Mouse (Mus musculus) midbrain, embryonic 12.5 days (tissue): ENCODE data around the gene Rnf24. TPM values are rescaled to one million over a fixed set of nuclear protein-coding genes. Genes with fewer than 3 reads are reported as not detected.
"Not testable (repeated sequence)": the region's sequence is repeated elsewhere in the genome, so short reads cannot be mapped to it uniquely, and the experiment has no call there.

Source experiments
- ATAC-seq: fragments of 200-750 bp; cut with Nextera tagmentation; 2 replicates; pipeline ENCODE4 v1.8.0; 2017; ENCODE audit warnings: low read depth, moderate TSS enrichment, moderate library complexity; ENCODE audit not compliant: low FRiP score
- H3K27ac ChIP-seq: fragments of 300-500 bp; sonication (generic); replicated peaks from 2 replicates; pipeline ENCODE4 v1.5.1; 2016; ENCODE audit warnings: mild to moderate bottlenecking
- H3K27me3 ChIP-seq: fragments of 300-500 bp; sonication (generic); 2 replicates; pipeline ENCODE4 v1.6.1; 2016; ENCODE audit warnings: mild to moderate bottlenecking
- H3K36me3 ChIP-seq: fragments of 300-500 bp; sonication (generic); 2 replicates; pipeline ENCODE4 v1.6.1; 2016
- H3K4me1 ChIP-seq: fragments of 300-500 bp; sonication (generic); 2 replicates; pipeline ENCODE4 v1.6.1; 2016
- H3K4me2 ChIP-seq: fragments of 300-500 bp; sonication (generic); replicated peaks from 2 replicates; pipeline ENCODE4 v1.6.1; 2016; ENCODE audit warnings: mild to moderate bottlenecking, moderate library complexity
- H3K4me3 ChIP-seq: fragments of 300-500 bp; sonication (generic); 2 replicates; pipeline ENCODE4 v1.5.1; 2016; ENCODE audit warnings: mild to moderate bottlenecking
- H3K9ac ChIP-seq: fragments of 300-500 bp; sonication (generic); replicated peaks from 2 replicates; pipeline ENCODE4 v1.6.1; 2016; ENCODE audit warnings: mild to moderate bottlenecking, moderate library complexity
- H3K9me3 ChIP-seq: fragments of 300-500 bp; sonication (generic); 2 replicates; pipeline ENCODE4 v1.6.1; 2016; ENCODE audit warnings: mild to moderate bottlenecking
- WGBS: fragments of 180-500 bp; shearing (Covaris S2); methylation state at CpG from one replicate; pipeline ENCODE4 v1.1.7; 2016; 5-methylcytosine and 5-hydroxymethylcytosine counted together
- polyA plus RNA-seq: library from polyadenylated mRNA; unstranded; fragments of >200 nt; fragmentation: Nextera tagmentation; extraction: Ambion mirVana; gene quantifications from 2 replicates; pipeline ENCODE4 v1.2.1, GENCODE M21; 2016

Rnf24 gene
- polyA plus RNA-seq, 1 experiment from 2014 or later = 18.0 TPM

- WGBS = 81% methylated on average over 1 of the region's 1 CpGs
- Histone ChIP-seq H3K27ac (no peak overlapping the region), H3K36me3 (no peaks in the 10 kb centered on the region), H3K27me3 (no peaks in the 10 kb centered on the region), H3K9ac (no peak overlapping the region), H3K9me3 (no peaks in the 10 kb centered on the region), H3K4me1 (no peaks in the 10 kb centered on the region), H3K4me2 (no peak overlapping the region), H3K4me3 (no peak overlapping the region)
- ATAC-seq = no peak
Measured at GRCm38 (mm10) chr2:131328981-131329380, 23.7 kb downstream of the Rnf24 start.

GRCm38 (mm10) chr2:131326044-131326443 is 26.6 kb downstream of the Rnf24 start:
- Histone ChIP-seq H3K4me2 (no peak overlapping the region), H3K4me3 (no peak overlapping the region), H3K4me1 (no peaks in the 10 kb centered on the region), H3K27me3 (no peaks in the 10 kb centered on the region), H3K9ac (no peak overlapping the region), H3K27ac (no peak overlapping the region), H3K36me3 (no peaks in the 10 kb centered on the region), H3K9me3 (no peaks in the 10 kb centered on the region)
- WGBS = 73% methylated on average over 3 of the region's 3 CpGs
- ATAC-seq = no peak

- Histone ChIP-seq H3K27me3 (no peaks in the 10 kb centered on the region), H3K4me2 (no peak overlapping the region), H3K36me3 (no peaks in the 10 kb centered on the region), H3K4me1 (no peaks in the 10 kb centered on the region), H3K9me3 (no peaks in the 10 kb centered on the region), H3K27ac (no peak overlapping the region), H3K9ac (no peak overlapping the region), H3K4me3 (no peak overlapping the region)
- 83% methylated on average over 1 of the region's 1 CpGs for WGBS
- no peak for ATAC-seq
Measured at GRCm38 (mm10) chr2:131323675-131324074, 29.0 kb downstream of the Rnf24 start.

- H3K27ac ChIP-seq, H3K27me3 ChIP-seq, H3K4me2 ChIP-seq, H3K4me3 ChIP-seq, H3K9ac ChIP-seq, H3K36me3 ChIP-seq, ATAC-seq, H3K4me1 ChIP-seq: not testable (repeated sequence)
- WGBS = 82% methylated on average over 3 of the region's 3 CpGs
- peaks cover 10% of the 10 kb centered on the region; the same call in 1 of the 2 replicates for H3K9me3 ChIP-seq
Measured at GRCm38 (mm10) chr2:131321192-131321591, 31.5 kb downstream of the Rnf24 start.

GRCm38 (mm10) chr2:131319401-131319800 is 33.3 kb downstream of the Rnf24 start:
- no peak overlapping the region for H3K4me2 ChIP-seq
- ATAC-seq = no peak
- H3K27me3 ChIP-seq = no peaks in the 10 kb centered on the region
- H3K9me3 ChIP-seq = peaks cover 12% of the 10 kb centered on the region; the same call in 1 of the 2 replicates
- 83% methylated on average over 6 of the region's 6 CpGs for WGBS
- H3K36me3 ChIP-seq = no peaks in the 10 kb centered on the region
- no peak overlapping the region for H3K4me3 ChIP-seq
- H3K27ac ChIP-seq = no peak overlapping the region
- H3K9ac ChIP-seq = no peak overlapping the region
- H3K4me1 ChIP-seq = no peaks in the 10 kb centered on the region

- ATAC-seq = no peak
- H3K36me3 ChIP-seq = no peaks in the 10 kb centered on the region
- H3K9me3 ChIP-seq = peaks cover 12% of the 10 kb centered on the region; the same call in 1 of the 2 replicates
- no peak overlapping the region for H3K4me2 ChIP-seq
- H3K27me3 ChIP-seq = no peaks in the 10 kb centered on the region
- no peak overlapping the region for H3K9ac ChIP-seq
- WGBS = 83% methylated on average over 2 of the region's 2 CpGs
- no peak overlapping the region for H3K4me3 ChIP-seq
- H3K4me1 ChIP-seq = no peaks in the 10 kb centered on the region
- H3K27ac ChIP-seq = no peak overlapping the region
Measured at GRCm38 (mm10) chr2:131316167-131316566, 36.5 kb downstream of the Rnf24 start.

GRCm38 (mm10) chr2:131309296-131309695 is 43.4 kb downstream of the Rnf24 start:
- no peaks in the 10 kb centered on the region for H3K4me1 ChIP-seq
- H3K9me3 ChIP-seq = no peaks in the 10 kb centered on the region
- ATAC-seq = no peak
- H3K36me3 ChIP-seq = peaks cover 10% of the 10 kb centered on the region; the same call in 1 of the 2 replicates
- H3K27ac ChIP-seq = no peak overlapping the region
- no peak overlapping the region for H3K9ac ChIP-seq
- 76% methylated on average over 6 of the region's 6 CpGs for WGBS
- no peaks in the 10 kb centered on the region for H3K27me3 ChIP-seq
- H3K4me3 ChIP-seq = no peak overlapping the region
- H3K4me2 ChIP-seq = no peak overlapping the region

GRCm38 (mm10) chr2:131307822-131308221 is 44.9 kb downstream of the Rnf24 start:
- Histone ChIP-seq H3K27ac (no peak overlapping the region), H3K4me3 (no peak overlapping the region), H3K27me3 (no peaks in the 10 kb centered on the region), H3K9me3 (no peaks in the 10 kb centered on the region), H3K36me3 (peaks cover 24% of the 10 kb centered on the region), H3K4me1 (no peaks in the 10 kb centered on the region), H3K9ac (no peak overlapping the region), H3K4me2 (no peak overlapping the region)
- 58% methylated on average over 2 of the region's 2 CpGs for WGBS
- no peak for ATAC-seq

- WGBS = 85% methylated on average over 5 of the region's 5 CpGs
- Histone ChIP-seq H3K27me3 (no peaks in the 10 kb centered on the region), H3K9me3 (no peaks in the 10 kb centered on the region), H3K4me2 (no peak overlapping the region), H3K36me3 (peaks cover 28% of the 10 kb centered on the region), H3K4me3 (no peak overlapping the region), H3K27ac (no peak overlapping the region), H3K9ac (no peak overlapping the region), H3K4me1 (no peaks in the 10 kb centered on the region)
- no peak for ATAC-seq
Measured at GRCm38 (mm10) chr2:131307391-131307790, 45.3 kb downstream of the Rnf24 start.

- not testable (repeated sequence) for H3K4me3 ChIP-seq, H3K4me2 ChIP-seq, H3K27me3 ChIP-seq, H3K9ac ChIP-seq, H3K27ac ChIP-seq, H3K4me1 ChIP-seq, ATAC-seq, H3K9me3 ChIP-seq
- peaks cover 40% of the 10 kb centered on the region for H3K36me3 ChIP-seq
- WGBS = 88% methylated on average over 1 of the region's 1 CpGs
Measured at GRCm38 (mm10) chr2:131305226-131305625, 47.5 kb downstream of the Rnf24 start.

- Histone ChIP-seq H3K27me3 (no peaks in the 10 kb centered on the region), H3K9me3 (no peaks in the 10 kb centered on the region), H3K4me1 (no peaks in the 10 kb centered on the region), H3K36me3 (peaks cover 40% of the 10 kb centered on the region), H3K27ac (no peak overlapping the region), H3K4me2 (no peak overlapping the region), H3K9ac (no peak overlapping the region), H3K4me3 (no peak overlapping the region)
- 89% methylated on average over 9 of the region's 9 CpGs for WGBS
- no peak for ATAC-seq
Measured at GRCm38 (mm10) chr2:131304497-131304896, 48.2 kb downstream of the Rnf24 start.

GRCm38 (mm10) chr2:131301635-131302034 is 51.1 kb downstream of the Rnf24 start:
- no peaks in the 10 kb centered on the region for H3K4me1 ChIP-seq
- H3K4me3 ChIP-seq = no peak overlapping the region
- H3K9me3 ChIP-seq = no peaks in the 10 kb centered on the region
- peaks cover 54% of the 10 kb centered on the region for H3K36me3 ChIP-seq
- ATAC-seq = no peak
- no peak overlapping the region for H3K9ac ChIP-seq
- H3K4me2 ChIP-seq = no peak overlapping the region
- no peak overlapping the region for H3K27ac ChIP-seq
- no peaks in the 10 kb centered on the region for H3K27me3 ChIP-seq

- Histone ChIP-seq H3K4me3 (no peak overlapping the region), H3K27ac (no peak overlapping the region), H3K36me3 (peaks cover 65% of the 10 kb centered on the region), H3K4me2 (no peak overlapping the region), H3K27me3 (no peaks in the 10 kb centered on the region), H3K4me1 (no peaks in the 10 kb centered on the region), H3K9ac (no peak overlapping the region), H3K9me3 (no peaks in the 10 kb centered on the region)
- 93% methylated on average over 2 of the region's 2 CpGs for WGBS
- no peak for ATAC-seq
Measured at GRCm38 (mm10) chr2:131300485-131300884, 52.2 kb downstream of the Rnf24 start.
